Mouse (Mus musculus): ENCODE results near the gene Gm884.

GRCm38 (mm10) chr11:103606611-103607010 lies 14.3 kb downstream of the Gm884 start:
- TF ChIP-seq CTCF (IDR thresholded peaks at IDR 0.05) (no peak), EP300 (IDR thresholded peaks at IDR 0.05) (no peak)

All from lung, postnatal 0 days (tissue).